Mouse (Mus musculus) kidney, adult 2 months (tissue): ENCODE measurements at regions not wholly inside any gene's neighbourhood (a gene's known extent, or its start where the extent isn't known, plus 50 kb on each side); places are given as distances from the start of the nearest gene placed in this dataset.

ENCODE experiments used
- DNase-seq: peaks from one replicate; pipeline ENCODE4 v3.0.0; 2021
- H3K27ac ChIP-seq: fragments of 200-500 bp; 2 replicates; pipeline ENCODE4 v1.5.1; 2012; ENCODE audit warnings: low read depth, low read length, control low read depth, inconsistent platforms; ENCODE audit not compliant: insufficient read depth
- H3K27me3 ChIP-seq: fragments of 200-500 bp; replicated peaks from 2 replicates; pipeline ENCODE4 v1.6.1; 2012; ENCODE audit warnings: mild to moderate bottlenecking, moderate library complexity, low read length, inconsistent platforms; ENCODE audit not compliant: control insufficient read depth, insufficient read depth
- H3K36me3 ChIP-seq: fragments of 200-500 bp; 2 replicates; pipeline ENCODE4 v1.6.1; 2012; ENCODE audit warnings: mild to moderate bottlenecking, moderate library complexity, low read length, inconsistent platforms; ENCODE audit not compliant: control insufficient read depth, insufficient read depth
- H3K4me1 ChIP-seq: fragments of 200-500 bp; 2 replicates; pipeline ENCODE4 v1.6.1; 2011; ENCODE audit warnings: low read length; ENCODE audit not compliant: control insufficient read depth, insufficient read depth
- H3K4me3 ChIP-seq: fragments of 200-500 bp; 2 replicates; pipeline ENCODE4 v1.5.1; 2011; ENCODE audit warnings: mild to moderate bottlenecking, low read depth, low read length, control low read depth; ENCODE audit not compliant: insufficient read depth
- CTCF ChIP-seq: fragments of 200-500 bp; conservative IDR thresholded peaks from 2 replicates; pipeline ENCODE4 v1.5.1; 2011; ENCODE audit warnings: low read depth, mild to moderate bottlenecking, control low read depth, low read length, moderate library complexity, mixed read lengths; ENCODE audit not compliant: insufficient read depth, insufficient read length
- POLR2A ChIP-seq: fragments of 200-500 bp; IDR thresholded peaks from one replicate; pipeline ENCODE4 v1.6.1; 2011; ENCODE audit warnings: low read depth, low read length, control low read depth
- WGBS: fragments of 180-500 bp; shearing (Covaris S2); methylation state at CpG from one replicate; pipeline ENCODE4 v1.1.7; 2018; 5-methylcytosine and 5-hydroxymethylcytosine counted together

GRCm38 (mm10) chr6:117605685-117606084 is 235.3 kb upstream of the Zfp637 start:
- Histone ChIP-seq H3K36me3 (no peaks in the 10 kb centered on the region), H3K4me3 (no peak overlapping the region), H3K27ac (no peak overlapping the region), H3K27me3 (no peaks in the 10 kb centered on the region), H3K4me1 (no peaks in the 10 kb centered on the region)
- no peak for DNase-seq
- no peak for TF ChIP-seq POLR2A
- no peak for TF ChIP-seq CTCF
- 55% methylated on average over 4 of the region's 4 CpGs for WGBS

- TF ChIP-seq POLR2A (no peak), CTCF (no peak)
- Histone ChIP-seq H3K4me3 (no peak overlapping the region), H3K27me3 (no peaks in the 10 kb centered on the region), H3K4me1 (peaks cover 1% of the 10 kb centered on the region; the same call in 1 of the 2 replicates), H3K27ac (no peak overlapping the region), H3K36me3 (no peaks in the 10 kb centered on the region)
- 90% methylated on average over 6 of the region's 6 CpGs for WGBS
- no peak for DNase-seq
Measured at GRCm38 (mm10) chr6:117606211-117606610, 234.8 kb upstream of the Zfp637 start.

DNA sequence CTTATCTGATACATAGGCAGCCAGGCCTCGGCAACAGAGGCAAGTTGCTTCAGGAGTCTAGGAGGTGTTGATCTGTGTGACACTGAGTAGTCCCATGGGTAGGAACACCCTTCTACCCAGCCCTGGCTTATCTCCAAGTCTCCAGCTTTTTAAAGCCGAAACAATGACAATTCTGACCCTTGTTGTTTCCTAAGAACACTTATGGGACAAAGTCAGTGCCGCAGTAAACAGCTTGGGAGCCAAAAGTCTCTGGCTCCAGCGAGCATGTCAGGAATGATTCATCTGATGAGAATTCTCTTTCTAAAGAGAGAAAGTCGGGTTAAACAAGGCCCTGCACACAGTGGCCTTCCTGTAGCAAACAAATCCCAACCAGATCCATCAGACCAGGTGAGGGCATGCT is 234.0 kb upstream of the Zfp637 start:
- peaks cover 5% of the 10 kb centered on the region; the same call in 1 of the 2 replicates for H3K4me1 ChIP-seq
- H3K27me3 ChIP-seq, result no peaks in the 10 kb centered on the region
- TF ChIP-seq CTCF (no peak), POLR2A (no peak)
- H3K36me3 ChIP-seq, result no peaks in the 10 kb centered on the region
- H3K27ac ChIP-seq, result no peak overlapping the region
- 40% methylated on average over 5 of the region's 5 CpGs for WGBS
- H3K4me3 ChIP-seq, result no peak overlapping the region
- DNase-seq, result peak; percentile 50

DNA sequence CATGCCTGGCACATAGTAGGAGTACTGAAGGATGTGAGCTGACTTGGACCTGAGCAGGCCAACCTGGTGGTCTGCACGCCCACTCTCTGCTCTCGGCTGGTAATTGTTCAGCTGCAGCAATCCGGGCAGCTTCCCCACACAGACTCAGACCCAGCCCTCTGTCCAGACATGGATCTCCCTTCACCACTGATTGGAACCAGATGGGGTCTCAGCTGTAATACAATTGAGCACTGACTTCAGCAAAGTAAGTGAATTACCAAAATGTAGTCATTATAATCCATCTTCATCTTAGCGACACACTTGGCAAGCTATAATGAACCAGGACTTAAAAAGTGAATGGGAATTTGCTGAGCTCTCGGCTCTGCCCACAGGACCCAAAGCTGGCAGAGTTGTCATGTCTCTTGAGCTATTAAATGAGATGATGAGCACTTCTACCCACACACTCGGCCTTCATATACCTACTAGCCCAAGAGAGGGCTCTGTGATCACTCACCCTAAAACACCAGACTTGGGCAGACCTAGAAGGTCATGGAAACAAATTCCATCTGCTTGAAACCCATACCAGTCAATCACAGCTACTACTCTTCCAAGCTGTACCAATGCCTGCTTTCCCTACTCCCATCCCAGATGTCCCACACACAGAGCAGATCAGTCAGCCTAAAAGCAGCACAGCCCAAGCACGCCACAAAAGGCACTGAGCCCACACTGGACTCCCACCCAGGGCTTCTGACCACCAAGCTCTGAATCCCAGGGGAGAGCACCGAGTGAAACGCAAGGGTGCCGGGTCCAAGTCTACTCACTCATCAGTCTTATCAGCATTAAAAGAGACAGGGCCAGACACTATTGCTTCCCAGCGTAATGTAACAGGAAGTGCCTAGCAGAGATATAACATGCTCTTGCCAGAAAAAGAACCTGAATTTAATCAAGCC is 231.2 kb upstream of the Zfp637 start:
- no peaks in the 10 kb centered on the region for H3K27me3 ChIP-seq
- DNase-seq, result no peak
- H3K36me3 ChIP-seq, result no peaks in the 10 kb centered on the region
- TF ChIP-seq CTCF (no peak), POLR2A (no peak)
- H3K4me3 ChIP-seq, result no peak overlapping the region
- no peak overlapping the region for H3K27ac ChIP-seq
- peaks cover 10% of the 10 kb centered on the region; the same call in 1 of the 2 replicates for H3K4me1 ChIP-seq
- WGBS, result 74% methylated on average over 11 of the region's 11 CpGs

- H3K36me3 ChIP-seq, result no peaks in the 10 kb centered on the region
- TF ChIP-seq POLR2A, result no peak
- TF ChIP-seq CTCF, result no peak
- no peak overlapping the region for H3K4me3 ChIP-seq
- H3K27ac ChIP-seq, result no peak overlapping the region
- no peaks in the 10 kb centered on the region for H3K27me3 ChIP-seq
- DNase-seq, result peak; percentile 13
- WGBS, result 67% methylated on average over 10 of the region's 10 CpGs
- peaks cover 10% of the 10 kb centered on the region; the same call in 1 of the 2 replicates for H3K4me1 ChIP-seq
Measured at GRCm38 (mm10) chr6:117611281-117611680, 229.7 kb upstream of the Zfp637 start.

DNA sequence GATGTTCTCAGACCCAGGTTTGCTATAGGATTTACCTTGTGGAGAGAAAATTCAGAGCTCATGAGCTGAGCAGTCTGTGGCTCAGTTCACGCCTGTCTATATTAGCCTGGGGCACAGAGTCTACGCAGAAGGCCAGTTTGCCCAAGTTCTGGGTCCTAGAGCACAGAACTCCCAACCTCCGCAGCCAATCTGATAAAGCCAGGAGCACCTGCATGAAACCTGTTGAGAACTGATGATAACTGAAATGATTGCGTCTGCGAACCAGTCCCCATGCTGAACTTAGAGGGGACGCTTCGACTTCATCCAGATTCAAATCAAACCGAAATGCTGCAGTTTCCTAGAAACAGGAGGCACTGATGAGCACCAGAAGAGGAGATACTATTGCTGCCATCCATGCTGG is 229.0 kb upstream of the Zfp637 start:
- 66% methylated on average over 8 of the region's 8 CpGs for WGBS
- Histone ChIP-seq H3K27me3 (no peaks in the 10 kb centered on the region), H3K4me1 (peaks cover 10% of the 10 kb centered on the region; the same call in 1 of the 2 replicates), H3K36me3 (no peaks in the 10 kb centered on the region), H3K4me3 (peak overlapping the region; percentile 14), H3K27ac (peak overlapping the region; percentile 68)
- no peak for DNase-seq
- no peak for TF ChIP-seq POLR2A
- no peak for TF ChIP-seq CTCF

DNA sequence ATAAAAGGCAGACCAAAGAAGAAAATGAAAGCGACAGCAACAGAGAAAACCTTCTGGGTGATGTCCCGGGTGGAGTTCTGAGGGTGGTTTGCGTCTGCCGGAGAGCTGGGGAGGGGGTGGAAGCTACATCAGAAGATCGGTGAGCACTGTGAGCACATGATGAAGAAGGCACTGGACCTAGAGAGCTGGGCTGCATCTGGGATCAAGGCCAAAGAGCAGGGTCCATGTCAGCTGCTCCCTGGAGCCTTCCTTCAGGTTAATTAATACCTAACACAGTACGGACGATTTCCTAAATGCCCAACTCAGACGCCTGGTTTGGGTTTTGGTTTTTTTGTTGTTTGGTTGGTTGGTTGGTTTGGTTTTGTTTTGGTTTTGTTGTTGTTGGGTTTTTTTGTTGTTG is 228.6 kb upstream of the Zfp637 start:
- H3K4me3 ChIP-seq, result peak overlapping the region; percentile 14
- 45% methylated on average over 8 of the region's 8 CpGs for WGBS
- H3K27me3 ChIP-seq, result no peaks in the 10 kb centered on the region
- H3K36me3 ChIP-seq, result no peaks in the 10 kb centered on the region
- peak; percentile 91 for DNase-seq
- H3K27ac ChIP-seq, result peak overlapping the region; percentile 68
- TF ChIP-seq CTCF, result no peak
- peaks cover 10% of the 10 kb centered on the region; the same call in 1 of the 2 replicates for H3K4me1 ChIP-seq
